Mouse (Mus musculus) lung, postnatal 0 days (tissue): ENCODE results near the gene Mvb12b. TPM values are rescaled to one million over a fixed set of nuclear protein-coding genes. Genes with fewer than 3 reads are reported as not detected.

Source experiments
- ATAC-seq: fragments of 200-750 bp; cut with Nextera tagmentation; 2 replicates; pipeline ENCODE4 v1.8.0; 2017; ENCODE audit warnings: moderate library complexity
- DNase-seq: peaks from one replicate; pipeline ENCODE4 v3.0.0-alpha.2; 2016; ENCODE audit warnings: low spot score
- H3K27ac ChIP-seq: fragments of 300-500 bp; sonication (generic); 2 replicates; pipeline ENCODE4 v1.5.1; 2014; ENCODE audit warnings: antibody characterized with exemption, mild to moderate bottlenecking, low read length, mixed read lengths
- H3K27me3 ChIP-seq: fragments of 300-500 bp; sonication (generic); replicated peaks from 2 replicates; pipeline ENCODE4 v1.6.1; 2014; ENCODE audit warnings: low read length, mixed read lengths; ENCODE audit not compliant: insufficient read depth
- H3K36me3 ChIP-seq: fragments of 300-500 bp; sonication (generic); 2 replicates; pipeline ENCODE4 v1.6.1; 2014; ENCODE audit warnings: low read length, mixed read lengths; ENCODE audit not compliant: insufficient read depth
- H3K4me1 ChIP-seq: fragments of 300-500 bp; sonication (generic); 2 replicates; pipeline ENCODE4 v1.6.1; 2014; ENCODE audit warnings: antibody characterized with exemption, low read depth, low read length, mixed read lengths; ENCODE audit not compliant: insufficient read depth
- H3K4me2 ChIP-seq: fragments of 300-500 bp; sonication (generic); replicated peaks from 2 replicates; pipeline ENCODE4 v1.6.1; 2014; ENCODE audit warnings: low read depth, mild to moderate bottlenecking, low read length, moderate library complexity, mixed read lengths
- H3K4me3 ChIP-seq: fragments of 300-500 bp; sonication (generic); 2 replicates; pipeline ENCODE4 v1.5.1; 2014; ENCODE audit warnings: low read depth, low read length
- H3K9ac ChIP-seq: fragments of 300-500 bp; sonication (generic); replicated peaks from 2 replicates; pipeline ENCODE4 v1.6.1; 2014; ENCODE audit warnings: low read depth, mild to moderate bottlenecking
- H3K9me3 ChIP-seq: fragments of 300-500 bp; sonication (generic); 2 replicates; pipeline ENCODE4 v1.6.1; 2016; ENCODE audit warnings: low read length, mixed read lengths
- CTCF ChIP-seq: IDR thresholded peaks from 2 replicates; pipeline ENCODE4 v1.5.1; 2016; ENCODE audit warnings: antibody characterized with exemption, mild to moderate bottlenecking
- EP300 ChIP-seq: IDR thresholded peaks from 2 replicates; pipeline ENCODE4 v1.6.1; 2016; ENCODE audit warnings: antibody characterized with exemption, mild to moderate bottlenecking, control low read depth
- WGBS: fragments of 180-500 bp; shearing (Covaris S2); extraction: QIAGEN DNeasy Blood & Tissue Kit; methylation state at CpG from one replicate; pipeline ENCODE4 v1.1.7; 2014; 5-methylcytosine and 5-hydroxymethylcytosine counted together
- polyA plus RNA-seq: library from polyadenylated mRNA; unstranded; fragments of >200 nt; fragmentation: Nextera tagmentation; extraction: Ambion mirVana; gene quantifications from 2 replicates; pipeline ENCODE4 v1.2.1, GENCODE M21; 2015

The Mvb12b gene
- polyA plus RNA-seq, 1 experiment from 2014 or later: 21.3 TPM

DNA sequence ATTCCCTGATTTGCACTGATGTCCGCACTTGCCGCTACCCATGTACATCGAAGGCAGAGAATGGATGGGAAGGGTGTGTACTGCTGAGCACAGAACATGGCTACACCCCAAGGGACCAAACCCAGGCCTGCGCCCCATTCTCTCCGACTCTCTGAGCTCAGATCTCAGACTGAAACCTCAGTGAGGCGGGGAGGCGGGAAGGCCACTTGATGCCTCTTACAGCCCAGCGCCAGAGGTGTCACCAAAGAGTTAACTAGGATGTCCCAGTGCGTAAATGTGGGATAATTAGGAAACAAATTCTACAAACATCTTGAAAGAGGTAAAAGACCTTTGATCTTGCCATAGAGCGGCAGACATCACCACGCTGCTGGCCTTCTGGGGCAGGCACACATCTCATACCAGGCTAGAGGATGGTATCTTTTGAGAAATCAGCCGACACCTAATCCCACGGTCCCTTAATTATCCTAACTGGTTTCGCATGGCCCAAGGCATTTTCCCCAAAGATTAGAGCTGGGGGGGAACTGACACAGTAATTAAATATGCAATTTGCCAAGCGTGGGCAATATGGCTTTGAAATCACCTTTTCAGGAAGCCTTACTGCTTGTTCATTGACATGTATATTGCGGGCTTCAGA, 181.9 kb downstream of the Mvb12b start:
- DNase-seq (no peak), ATAC-seq (no peak)
- H3K4me1 ChIP-seq: no peaks in the 10 kb centered on the region
- 50% methylated on average over 16 of the region's 16 CpGs for WGBS
- H3K27ac ChIP-seq: no peak overlapping the region
- H3K4me3 ChIP-seq: no peak overlapping the region
- H3K9me3 ChIP-seq: no peaks in the 10 kb centered on the region
- H3K27me3 ChIP-seq: 0 out of 2 replicates have a peak, but pooled peaks cover 4% of the 10 kb centered on the region
- H3K4me2 ChIP-seq: no peak overlapping the region
- TF ChIP-seq CTCF: no peak
- TF ChIP-seq EP300: no peak
- no peaks in the 10 kb centered on the region for H3K36me3 ChIP-seq
- no peak overlapping the region for H3K9ac ChIP-seq

DNA sequence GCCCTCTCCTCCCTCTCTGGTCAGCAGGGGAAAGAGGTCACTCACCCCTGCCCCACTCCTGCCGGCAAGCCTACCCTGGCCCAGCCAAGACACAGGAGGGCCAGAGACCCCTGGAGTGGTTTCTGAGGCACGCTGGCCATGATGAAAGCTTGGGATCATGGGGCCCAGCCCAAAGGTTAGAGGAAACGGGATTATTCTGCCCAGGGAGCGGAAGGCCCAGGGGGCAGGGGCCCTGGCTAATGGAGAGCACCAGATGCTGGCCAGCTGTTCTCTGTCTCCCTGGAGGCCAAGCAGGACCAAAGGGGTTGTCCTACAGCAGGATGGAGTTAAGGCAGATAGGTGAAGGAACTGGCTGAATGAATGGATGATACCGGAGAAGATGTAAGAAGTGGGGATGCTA, 184.5 kb downstream of the Mvb12b start:
- no peak overlapping the region for H3K27ac ChIP-seq
- H3K4me2 ChIP-seq: no peak overlapping the region
- H3K27me3 ChIP-seq: 0 out of 2 replicates have a peak, but pooled peaks cover 4% of the 10 kb centered on the region
- H3K9ac ChIP-seq: no peak overlapping the region
- H3K36me3 ChIP-seq: no peaks in the 10 kb centered on the region
- DNase-seq (no peak), ATAC-seq (no peak)
- no peaks in the 10 kb centered on the region for H3K9me3 ChIP-seq
- 61% methylated on average over 5 of the region's 5 CpGs for WGBS
- H3K4me1 ChIP-seq: no peaks in the 10 kb centered on the region
- no peak for TF ChIP-seq EP300
- no peak for TF ChIP-seq CTCF
- no peak overlapping the region for H3K4me3 ChIP-seq

- H3K4me1 ChIP-seq: no peaks in the 10 kb centered on the region
- 65% methylated on average over 5 of the region's 5 CpGs for WGBS
- H3K4me2 ChIP-seq: no peak overlapping the region
- no peaks in the 10 kb centered on the region for H3K9me3 ChIP-seq
- TF ChIP-seq EP300 (no peak), CTCF (no peak)
- no peak overlapping the region for H3K4me3 ChIP-seq
- no peak overlapping the region for H3K9ac ChIP-seq
- no peak for DNase-seq
- no peak for ATAC-seq
- H3K36me3 ChIP-seq: no peaks in the 10 kb centered on the region
- H3K27me3 ChIP-seq: 0 out of 2 replicates have a peak, but pooled peaks cover 4% of the 10 kb centered on the region
- H3K27ac ChIP-seq: no peak overlapping the region
Observed at GRCm38 (mm10) chr2:33702705-33703104, 185.0 kb downstream of the Mvb12b start.

DNA sequence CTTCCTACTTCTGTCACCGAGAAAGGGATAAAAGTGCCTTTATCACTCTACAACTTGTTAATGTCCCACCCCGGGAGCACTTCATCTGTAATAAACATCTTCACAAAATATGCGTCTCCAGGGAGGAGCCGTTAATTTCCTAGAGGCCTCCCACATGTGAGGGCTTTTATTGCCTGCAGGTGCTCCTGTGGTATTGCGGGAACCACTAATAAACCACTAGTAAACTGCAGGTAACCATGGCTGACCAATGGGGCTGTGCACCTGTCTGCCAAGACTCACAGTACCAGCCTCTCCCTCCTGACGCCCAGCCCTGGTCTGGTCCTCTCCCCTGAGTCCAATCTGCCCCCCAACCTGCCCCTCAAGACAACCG, 186.3 kb downstream of the Mvb12b start:
- 49% methylated on average over 7 of the region's 7 CpGs for WGBS
- Histone ChIP-seq H3K4me1 (no peaks in the 10 kb centered on the region), H3K4me3 (no peak overlapping the region), H3K27me3 (0 out of 2 replicates have a peak, but pooled peaks cover 4% of the 10 kb centered on the region), H3K27ac (no peak overlapping the region), H3K4me2 (no peak overlapping the region), H3K36me3 (no peaks in the 10 kb centered on the region), H3K9me3 (peaks cover 6% of the 10 kb centered on the region; the same call in 1 of the 2 replicates), H3K9ac (no peak overlapping the region)
- TF ChIP-seq EP300: no peak
- DNase-seq (peak; percentile 25), ATAC-seq (no peak)

- Histone ChIP-seq H3K4me3 (no peak overlapping the region), H3K27ac (no peak overlapping the region), H3K4me2 (no peak overlapping the region), H3K36me3 (no peaks in the 10 kb centered on the region), H3K4me1 (no peaks in the 10 kb centered on the region), H3K9me3 (peaks cover 6% of the 10 kb centered on the region; the same call in 1 of the 2 replicates), H3K9ac (no peak overlapping the region), H3K27me3 (0 out of 2 replicates have a peak, but pooled peaks cover 4% of the 10 kb centered on the region)
- DNase-seq: no peak
- ATAC-seq: no peak
- 54% methylated on average over 15 of the region's 15 CpGs for WGBS
- no peak for TF ChIP-seq CTCF
- no peak for TF ChIP-seq EP300
Observed at GRCm38 (mm10) chr2:33700581-33701445, 186.9 kb downstream of the Mvb12b start.

GRCm38 (mm10) chr2:33698898-33699297, 188.8 kb downstream of the Mvb12b start:
- Histone ChIP-seq H3K4me2 (no peak overlapping the region), H3K36me3 (no peaks in the 10 kb centered on the region), H3K4me3 (no peak overlapping the region), H3K27me3 (no peaks in the 10 kb centered on the region), H3K27ac (no peak overlapping the region), H3K9ac (no peak overlapping the region), H3K4me1 (no peaks in the 10 kb centered on the region), H3K9me3 (peaks cover 6% of the 10 kb centered on the region; the same call in 1 of the 2 replicates)
- no peak for DNase-seq
- no peak for ATAC-seq
- no peak for TF ChIP-seq EP300
- TF ChIP-seq CTCF: no peak
- WGBS: 59% methylated on average over 3 of the region's 3 CpGs
